Mouse (Mus musculus) cortical plate, adult 2 months (tissue): ENCODE measurements around the gene Parp16. TPM values are rescaled to one million over a fixed set of nuclear protein-coding genes. Genes with fewer than 3 reads are reported as not detected.
"Not testable (repeated sequence)": the region's sequence is repeated elsewhere in the genome, so short reads cannot be mapped to it uniquely, and the experiment has no call there.

Experiments
- H3K27ac ChIP-seq: fragments of 200-500 bp; 2 replicates; pipeline ENCODE4 v1.5.1; 2012; ENCODE audit warnings: low read length, control low read depth, inconsistent platforms; ENCODE audit not compliant: insufficient read depth
- H3K4me1 ChIP-seq: fragments of 200-500 bp; 2 replicates; pipeline ENCODE4 v1.6.1; 2011; ENCODE audit warnings: low read length; ENCODE audit not compliant: control insufficient read depth, insufficient read depth
- H3K4me3 ChIP-seq: fragments of 200-500 bp; 2 replicates; pipeline ENCODE4 v1.5.1; 2011; ENCODE audit warnings: mild to moderate bottlenecking, low read length, control low read depth; ENCODE audit not compliant: insufficient read depth
- CTCF ChIP-seq: fragments of 200-500 bp; IDR thresholded peaks from 2 replicates; pipeline ENCODE4 v1.5.1; 2011; ENCODE audit warnings: mild to moderate bottlenecking, control low read depth, low read length; ENCODE audit not compliant: insufficient read depth; ENCODE audit errors: extremely low read depth
- POLR2A ChIP-seq: fragments of 200-500 bp; IDR thresholded peaks from 2 replicates; pipeline ENCODE4 v1.6.1; 2011; ENCODE audit warnings: mild to moderate bottlenecking, low read length, control low read depth; ENCODE audit not compliant: insufficient read depth; ENCODE audit errors: extremely low read depth
- polyA plus RNA-seq: library from polyadenylated mRNA; depleted of rRNA; stranded (reverse); fragments of >200 nt; gene quantifications from 2 replicates; pipeline ENCODE4 v1.2.3, GENCODE M21; 2012

Gene Parp16
- polyA plus RNA-seq, 1 experiment = 4.2 TPM

DNA sequence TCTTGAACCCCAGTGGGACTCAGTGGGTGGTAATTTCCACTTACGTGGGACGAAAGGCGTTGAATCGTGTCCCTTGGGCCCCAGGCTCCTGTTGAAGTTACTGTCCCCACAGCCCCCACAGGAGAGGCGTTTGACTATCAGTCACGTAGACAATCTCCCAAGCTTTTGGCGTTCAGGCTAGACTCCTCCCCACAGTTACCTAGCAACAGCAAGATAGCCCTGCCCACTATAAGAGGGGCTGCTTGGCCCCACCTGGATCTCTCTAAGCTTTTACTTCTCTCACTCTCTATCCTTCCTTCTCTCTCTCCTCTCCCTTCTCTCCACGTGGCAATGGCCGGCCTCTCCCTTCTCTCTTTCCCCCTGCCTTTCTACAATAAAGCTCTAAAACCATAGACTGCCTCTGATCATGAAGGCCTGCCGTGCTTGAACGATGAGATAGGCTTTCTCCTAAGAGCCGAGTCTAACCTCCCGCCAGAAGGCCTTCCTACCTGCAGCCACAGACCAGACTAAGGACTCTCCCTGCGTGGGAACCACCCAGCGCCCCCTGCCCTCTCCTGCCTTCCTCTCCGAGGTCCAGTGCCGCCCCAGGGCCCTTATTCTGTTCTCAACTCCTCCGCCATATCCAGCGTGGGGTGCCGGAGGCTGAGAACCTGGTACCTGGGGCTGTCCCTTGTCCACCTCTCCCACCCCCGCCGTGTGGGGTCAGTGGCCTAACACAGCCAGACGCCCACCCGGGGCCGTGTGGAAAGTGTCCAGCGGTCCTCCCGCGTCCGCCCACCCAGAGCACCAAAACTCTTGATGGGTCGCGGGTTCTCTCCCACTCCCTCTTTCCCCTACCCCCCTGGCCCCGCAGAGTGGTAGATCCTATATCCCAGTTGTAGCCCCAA is 13.4 kb downstream of the Parp16 start:
- TF ChIP-seq POLR2A (no peak), CTCF (no peak)
- no peak overlapping the region for H3K4me3 ChIP-seq
- no peak overlapping the region for H3K27ac ChIP-seq
- no peaks in the 10 kb centered on the region for H3K4me1 ChIP-seq

DNA sequence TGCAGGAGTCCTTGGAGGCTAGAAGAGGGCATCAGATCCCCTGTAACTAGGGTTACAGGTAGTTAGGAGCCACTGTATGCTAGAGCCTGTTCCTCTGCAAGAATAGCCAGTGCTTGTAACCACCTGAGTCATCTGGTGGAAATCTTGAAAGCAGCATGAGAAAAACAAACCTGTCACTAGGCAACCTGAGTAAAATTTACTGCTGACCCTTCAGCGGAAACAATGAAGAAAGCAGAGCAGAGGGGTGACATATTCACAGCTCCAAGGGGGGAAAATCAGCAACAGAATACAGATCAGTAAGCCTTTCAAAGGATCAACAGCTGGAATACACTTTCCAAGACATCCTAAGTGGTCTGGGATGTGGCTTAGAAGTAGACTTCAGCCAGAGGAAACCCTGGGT is 16.4 kb downstream of the Parp16 start:
- TF ChIP-seq CTCF (no peak), POLR2A (no peak)
- Histone ChIP-seq H3K4me1 (peaks cover 3% of the 10 kb centered on the region; the same call in 1 of the 2 replicates), H3K4me3 (no peak overlapping the region), H3K27ac (no peak overlapping the region)

DNA sequence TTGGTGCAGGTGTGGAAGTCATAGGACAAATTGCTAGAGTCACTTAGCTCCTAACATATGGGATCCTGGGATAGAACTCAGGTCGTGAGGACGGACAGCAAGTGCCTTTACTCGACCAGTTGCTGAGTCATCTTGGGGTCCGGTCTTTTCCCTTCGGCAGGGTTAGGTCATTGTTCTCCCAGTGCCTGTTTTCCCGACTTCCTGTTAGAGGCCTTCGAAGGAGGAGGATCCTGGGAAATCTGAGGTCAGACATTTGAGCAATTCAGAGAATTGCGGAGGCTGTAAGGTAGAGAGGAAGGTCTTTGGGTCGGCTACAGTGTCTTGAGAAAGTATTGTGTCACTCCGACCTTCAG is 19.2 kb downstream of the Parp16 start:
- TF ChIP-seq CTCF (no peak), POLR2A (no peak)
- H3K4me3 ChIP-seq = peak overlapping the region; percentile 91
- H3K4me1 ChIP-seq = peaks cover 3% of the 10 kb centered on the region; the same call in 1 of the 2 replicates
- peak overlapping the region; percentile 35; the same call in 1 of the 2 replicates for H3K27ac ChIP-seq

DNA sequence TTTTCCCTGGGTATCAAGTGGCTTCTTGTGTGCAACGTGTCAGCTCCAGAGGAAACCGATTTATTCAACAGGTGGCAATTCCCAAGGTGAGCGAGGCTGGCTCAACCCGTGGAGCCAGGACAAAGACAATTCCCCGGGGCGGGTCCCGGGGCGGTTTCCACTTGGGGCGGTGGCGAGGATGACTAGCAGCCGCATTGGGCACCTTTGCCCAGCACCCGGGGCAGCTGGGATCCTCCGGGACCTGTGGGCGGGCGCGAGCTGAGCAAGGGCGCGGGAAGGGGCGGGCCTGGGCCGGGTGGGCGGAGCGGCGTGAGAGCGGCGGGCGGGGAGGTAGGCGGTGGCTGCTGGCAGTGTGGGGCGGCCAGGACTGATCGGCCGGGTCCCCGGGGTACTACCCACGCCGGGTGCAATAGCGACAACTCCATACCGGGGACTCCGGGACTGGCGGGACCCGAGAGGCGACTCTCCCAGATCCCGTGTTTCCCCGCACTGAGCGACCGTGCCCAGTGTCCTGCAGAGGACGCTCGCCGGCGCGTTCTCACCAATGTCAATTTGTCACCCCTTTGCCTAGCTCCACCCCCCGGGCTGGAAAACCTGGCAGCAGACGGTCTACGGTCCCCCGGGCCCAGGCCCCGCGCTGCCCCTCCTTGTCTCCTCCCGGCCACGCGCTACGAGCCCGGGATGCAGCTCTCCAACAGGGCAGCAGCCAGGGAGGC is 19.8 kb downstream of the Parp16 start:
- Histone ChIP-seq H3K4me3 (peak overlapping the region; percentile 91), H3K4me1 (peaks cover 3% of the 10 kb centered on the region; the same call in 1 of the 2 replicates), H3K27ac (peak overlapping the region; percentile 43)
- TF ChIP-seq CTCF (peak; percentile 17; the same call in 1 of the 2 replicates), POLR2A (no peak)

DNA sequence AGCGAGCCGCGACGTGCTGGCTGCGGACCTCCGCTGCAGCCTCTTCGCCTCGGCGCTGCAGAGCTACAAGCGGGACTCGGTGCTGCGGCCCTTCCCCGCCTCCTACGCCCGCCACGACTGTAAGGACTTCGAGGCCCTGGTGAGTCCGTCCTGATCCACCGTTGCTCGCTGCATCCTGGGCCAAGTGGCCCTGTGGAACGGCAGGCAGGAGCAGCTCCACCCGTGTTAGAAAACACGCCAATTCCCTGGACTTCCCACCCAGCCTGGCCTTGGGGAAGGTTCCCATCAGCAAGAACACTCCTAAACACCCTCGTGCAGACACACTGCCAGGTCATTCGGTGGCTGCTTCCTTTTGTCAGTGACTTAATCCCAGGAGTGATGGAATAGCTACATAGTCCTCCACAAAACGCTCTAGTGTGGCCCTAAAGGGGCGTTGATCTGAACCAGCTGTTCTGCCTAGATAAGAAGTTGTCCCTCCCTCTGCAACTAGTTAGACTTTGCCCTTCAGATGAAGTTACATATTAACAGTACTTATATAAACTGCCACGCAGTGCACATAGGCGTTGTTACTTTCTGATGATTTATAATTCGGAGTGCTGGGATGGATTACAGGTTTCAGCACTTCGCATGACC is 20.5 kb downstream of the Parp16 start:
- no peak for TF ChIP-seq CTCF
- TF ChIP-seq POLR2A = no peak
- Histone ChIP-seq H3K4me3 (peak overlapping the region; percentile 91), H3K27ac (peak overlapping the region; percentile 43), H3K4me1 (peaks cover 3% of the 10 kb centered on the region; the same call in 1 of the 2 replicates)

DNA sequence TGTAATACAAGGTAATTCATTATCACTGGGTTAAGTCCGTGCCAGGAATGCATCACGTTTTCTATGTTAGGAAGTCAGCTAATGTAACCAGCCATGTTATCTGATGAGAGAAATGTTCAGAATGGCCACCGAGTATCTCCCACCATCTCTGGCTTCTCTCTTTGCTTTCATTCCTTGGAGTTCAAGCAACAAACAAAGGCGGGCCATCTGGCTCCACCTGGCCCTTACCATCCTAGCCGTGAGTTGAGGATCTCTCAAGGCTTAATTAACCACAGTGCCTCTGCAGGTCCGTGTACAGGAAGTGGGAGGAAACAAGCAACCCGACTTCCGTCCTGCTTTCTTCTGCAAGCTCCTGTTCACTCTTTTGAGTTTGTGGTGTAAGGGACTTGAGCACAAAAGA is 21.8 kb downstream of the Parp16 start:
- Histone ChIP-seq H3K4me3 (no peak overlapping the region), H3K4me1 (peaks cover 3% of the 10 kb centered on the region; the same call in 1 of the 2 replicates), H3K27ac (no peak overlapping the region)
- TF ChIP-seq CTCF (no peak), POLR2A (no peak)

DNA sequence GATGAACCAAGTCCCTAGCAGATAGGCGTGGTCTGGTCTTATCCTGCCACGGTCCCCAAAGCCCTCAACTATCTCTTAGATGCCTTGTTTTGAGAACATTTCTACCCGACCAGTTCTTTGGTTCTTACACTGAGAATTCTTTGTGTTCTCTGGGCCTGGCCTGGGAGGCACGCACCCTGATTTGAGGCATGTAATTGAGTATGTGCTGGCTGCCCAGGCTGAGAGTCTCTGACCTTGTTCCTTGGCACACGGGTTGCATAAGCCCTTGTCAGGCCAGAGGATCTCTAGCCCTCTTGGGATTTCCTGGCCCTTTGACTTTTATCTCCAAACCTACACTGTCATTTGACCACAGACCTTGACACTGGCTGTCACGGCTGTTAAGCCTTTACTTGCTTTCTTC is 22.5 kb downstream of the Parp16 start:
- H3K27ac ChIP-seq = no peak overlapping the region
- TF ChIP-seq POLR2A (no peak), CTCF (no peak)
- H3K4me1 ChIP-seq = peaks cover 3% of the 10 kb centered on the region; the same call in 1 of the 2 replicates
- H3K4me3 ChIP-seq = no peak overlapping the region

DNA sequence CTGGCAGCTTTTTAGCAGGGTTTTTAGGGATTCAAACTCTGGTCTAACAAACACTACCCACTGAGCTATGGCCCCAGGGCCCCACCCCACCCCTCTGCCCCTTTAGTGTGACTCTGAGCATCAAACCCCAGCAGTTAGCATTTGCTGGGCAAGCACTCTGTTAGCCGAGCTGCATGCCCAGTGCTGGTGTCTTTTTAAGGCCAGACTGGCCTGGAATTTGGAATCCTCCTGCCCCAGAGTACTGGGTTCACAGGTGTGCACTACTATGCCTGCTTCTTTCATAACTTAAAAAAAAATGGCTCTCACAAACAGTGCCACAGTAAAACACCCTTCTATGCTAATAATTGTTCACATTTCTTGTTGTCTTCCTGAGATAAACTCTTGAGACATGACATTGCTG is 23.8 kb downstream of the Parp16 start:
- Histone ChIP-seq H3K4me1 (peaks cover 3% of the 10 kb centered on the region; the same call in 1 of the 2 replicates), H3K4me3 (no peak overlapping the region), H3K27ac (no peak overlapping the region)
- TF ChIP-seq CTCF (no peak), POLR2A (no peak)

DNA sequence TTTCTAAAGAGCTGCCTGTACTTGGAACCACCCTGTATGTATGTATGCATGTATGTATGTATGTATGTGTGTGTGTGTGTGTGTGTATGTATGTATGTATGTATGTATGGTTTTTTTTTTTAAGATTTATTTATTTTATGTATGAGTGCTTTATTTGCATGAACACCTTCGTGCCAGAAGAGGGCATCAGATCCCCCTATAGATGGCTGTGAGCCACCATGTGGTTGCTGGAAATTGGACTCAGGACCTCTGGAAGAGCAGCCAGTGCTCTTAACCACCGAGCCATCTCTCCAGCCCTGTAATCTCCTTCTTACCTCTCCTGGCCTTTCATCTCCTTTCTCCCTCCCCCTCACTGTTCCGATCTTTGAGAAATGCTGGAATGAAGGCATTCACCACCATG is 25.2 kb downstream of the Parp16 start:
- H3K4me3 ChIP-seq, H3K4me1 ChIP-seq, H3K27ac ChIP-seq: not testable (repeated sequence)
